Mouse (Mus musculus): ENCODE measurements around the gene Akt2. TPM values are rescaled to one million over a fixed set of nuclear protein-coding genes. Genes with fewer than 3 reads are reported as not detected.
"Not testable (repeated sequence)": the region's sequence is repeated elsewhere in the genome, so short reads cannot be mapped to it uniquely, and the experiment has no call there.

The Akt2 gene
- polyA plus RNA-seq, 1 experiment from 2014 or later = 71.9 TPM

- no peak for TF ChIP-seq CTCF (IDR thresholded peaks at IDR 0.05)
- POLR2A ChIA-PET = interaction anchor here (0.6 to 1.2 kb wide), 3 partner anchors 9 to 21 kb away, joined by 3 to 8 read pairs (median 3); no protein-coding TSS in a partner anchor
- no peak for ATAC-seq
- H3K27me3 ChIP-seq = no peaks in the 10 kb centered on the region
- in situ Hi-C loops (cut with MboI; ENCODE audit: low pct_unique_long_range_greater_than_20kb) = no loop called here
- CTCF ChIA-PET = interaction anchor here (1.5 to 1.7 kb wide), 3 partner anchors 9 to 14 kb away, joined by 3 to 8 read pairs (median 4); no protein-coding TSS in a partner anchor
- DNase-seq (ENCODE audit: low read depth, low spot score) = no peak
Measured at GRCm38 (mm10) chr7:27612940-27613339, 21.6 kb downstream of the Akt2 start.

GRCm38 (mm10) chr7:27613751-27614499, 22.6 kb downstream of the Akt2 start:
- no peak for DNase-seq (ENCODE audit: low read depth, low spot score)
- H3K27me3 ChIP-seq = no peaks in the 10 kb centered on the region
- ChIA-PET CTCF (interaction anchor here (1.7 kb wide), 1 partner anchor 15 kb away, joined by 8 read pairs; no protein-coding TSS in a partner anchor), POLR2A (no interaction called here)
- ATAC-seq = no peak
- TF ChIP-seq CTCF (IDR thresholded peaks at IDR 0.05) = no peak
- in situ Hi-C loops (cut with MboI; ENCODE audit: low pct_unique_long_range_greater_than_20kb) = no loop called here

- CTCF ChIA-PET = no interaction called here
- POLR2A ChIA-PET = no interaction called here
- in situ Hi-C loops (cut with MboI; ENCODE audit: low pct_unique_long_range_greater_than_20kb) = no loop called here
- TF ChIP-seq CTCF (IDR thresholded peaks at IDR 0.05) = no peak
- no peaks in the 10 kb centered on the region for H3K27me3 ChIP-seq
- no peak for ATAC-seq
- no peak for DNase-seq (ENCODE audit: low read depth, low spot score)
Measured at GRCm38 (mm10) chr7:27621028-27621427, 29.7 kb downstream of the Akt2 start.

GRCm38 (mm10) chr7:27622234-27622633, 30.9 kb downstream of the Akt2 start:
- no peak for ATAC-seq
- POLR2A ChIA-PET = interaction anchor here (0.6 kb wide), 1 partner anchor 9 kb away, joined by 3 read pairs; no protein-coding TSS in a partner anchor
- no peak for DNase-seq (ENCODE audit: low read depth, low spot score)
- H3K27me3 ChIP-seq = no peaks in the 10 kb centered on the region
- TF ChIP-seq CTCF (IDR thresholded peaks at IDR 0.05) = no peak
- in situ Hi-C loops (cut with MboI; ENCODE audit: low pct_unique_long_range_greater_than_20kb) = no loop called here
- CTCF ChIA-PET = interaction anchor here (0.9 to 1.5 kb wide), 2 partner anchors 11 to 17 kb away, joined by 3 to 4 read pairs; no protein-coding TSS in a partner anchor

GRCm38 (mm10) chr7:27624967-27625366, 33.6 kb downstream of the Akt2 start:
- no peak for TF ChIP-seq CTCF (IDR thresholded peaks at IDR 0.05)
- POLR2A ChIA-PET = no interaction called here
- H3K27me3 ChIP-seq = no peaks in the 10 kb centered on the region
- CTCF ChIA-PET = no interaction called here
- in situ Hi-C loops (cut with MboI; ENCODE audit: low pct_unique_long_range_greater_than_20kb) = no loop called here
- no peak for ATAC-seq
- no peak for DNase-seq (ENCODE audit: low read depth, low spot score)

GRCm38 (mm10) chr7:27627707-27628106, 36.4 kb downstream of the Akt2 start:
- DNase-seq (ENCODE audit: low read depth, low spot score) = no peak
- no peak for ATAC-seq
- no peaks in the 10 kb centered on the region for H3K27me3 ChIP-seq
- in situ Hi-C loops (cut with MboI; ENCODE audit: low pct_unique_long_range_greater_than_20kb) = no loop called here
- TF ChIP-seq CTCF (IDR thresholded peaks at IDR 0.05) = no peak
- ChIA-PET CTCF (interaction anchor here (1.3 kb wide), 1 partner anchor 9 kb away, joined by 3 read pairs; no protein-coding TSS in a partner anchor), POLR2A (no interaction called here)

- POLR2A ChIA-PET = no interaction called here
- in situ Hi-C loops (cut with MboI; ENCODE audit: low pct_unique_long_range_greater_than_20kb) = no loop called here
- H3K27me3 ChIP-seq = no peaks in the 10 kb centered on the region
- CTCF ChIA-PET = interaction anchor here (1.3 kb wide), 1 partner anchor 9 kb away, joined by 3 read pairs; no protein-coding TSS in a partner anchor
- ATAC-seq (no peak), DNase-seq (ENCODE audit: low read depth, low spot score) (no peak)
- TF ChIP-seq CTCF (IDR thresholded peaks at IDR 0.05) = no peak
Measured at GRCm38 (mm10) chr7:27628190-27628589, 36.8 kb downstream of the Akt2 start.

- CTCF ChIA-PET; DNase-seq (ENCODE audit: low read depth, low spot score); ATAC-seq; POLR2A ChIA-PET; H3K27me3 ChIP-seq; in situ Hi-C loops (cut with MboI; ENCODE audit: low pct_unique_long_range_greater_than_20kb): not testable (repeated sequence)
Measured at GRCm38 (mm10) chr7:27628816-27629215, 37.5 kb downstream of the Akt2 start.

- POLR2A ChIA-PET = interaction anchor here (0.6 kb wide), 1 partner anchor 18 kb away, joined by 8 read pairs; no protein-coding TSS in a partner anchor
Measured at GRCm38 (mm10) chr7:27631439-27631838, 40.1 kb downstream of the Akt2 start.

GRCm38 (mm10) chr7:27633166-27633565, 41.8 kb downstream of the Akt2 start:
- ATAC-seq (no peak), DNase-seq (ENCODE audit: low read depth, low spot score) (no peak)
- H3K27me3 ChIP-seq = no peaks in the 10 kb centered on the region
- CTCF ChIA-PET = interaction anchor here (1.2 kb wide), 1 partner anchor 11 kb away, joined by 3 read pairs; no protein-coding TSS in a partner anchor
- TF ChIP-seq CTCF (IDR thresholded peaks at IDR 0.05) = no peak
- in situ Hi-C loops (cut with MboI; ENCODE audit: low pct_unique_long_range_greater_than_20kb) = no loop called here
- POLR2A ChIA-PET = interaction anchor here (0.7 to 1.1 kb wide), 2 partner anchors 26 to 41 kb away, joined by 3 to 4 read pairs; no protein-coding TSS in a partner anchor

More at GRCm38 (mm10) chr7:27631439-27631838, 40.1 kb downstream of the Akt2 start:
- in situ Hi-C loops (cut with MboI; ENCODE audit: low pct_unique_long_range_greater_than_20kb) = no loop called here
- TF ChIP-seq CTCF (IDR thresholded peaks at IDR 0.05) = no peak
- ATAC-seq (no peak), DNase-seq (ENCODE audit: low read depth, low spot score) (no peak)
- CTCF ChIA-PET = no interaction called here
- H3K27me3 ChIP-seq = no peaks in the 10 kb centered on the region

GRCm38 (mm10) chr7:27634691-27635090, 43.3 kb downstream of the Akt2 start:
- no peaks in the 10 kb centered on the region for H3K27me3 ChIP-seq
- ATAC-seq (no peak), DNase-seq (ENCODE audit: low read depth, low spot score) (no peak)
- POLR2A ChIA-PET = no interaction called here
- CTCF ChIA-PET = no interaction called here
- no peak for TF ChIP-seq CTCF (IDR thresholded peaks at IDR 0.05)
- in situ Hi-C loops (cut with MboI; ENCODE audit: low pct_unique_long_range_greater_than_20kb) = no loop called here

GRCm38 (mm10) chr7:27635094-27635493, 43.7 kb downstream of the Akt2 start:
- in situ Hi-C loops (cut with MboI; ENCODE audit: low pct_unique_long_range_greater_than_20kb); ATAC-seq; DNase-seq (ENCODE audit: low read depth, low spot score); H3K27me3 ChIP-seq; POLR2A ChIA-PET; CTCF ChIA-PET: not testable (repeated sequence)
